Mouse (Mus musculus) urinary bladder, postnatal 4 days (tissue): ENCODE measurements at regions not wholly inside any gene's neighbourhood (a gene's known extent, or its start where the extent isn't known, plus 50 kb on each side); places are given as distances from the start of the nearest gene placed in this dataset.

Experiments
- DNase-seq, 2 experiments: peaks; one replicate each; pipeline ENCODE4 v3.0.0; 2021 to 2022; ENCODE audit warnings: low spot score in 2 of 2

DNA sequence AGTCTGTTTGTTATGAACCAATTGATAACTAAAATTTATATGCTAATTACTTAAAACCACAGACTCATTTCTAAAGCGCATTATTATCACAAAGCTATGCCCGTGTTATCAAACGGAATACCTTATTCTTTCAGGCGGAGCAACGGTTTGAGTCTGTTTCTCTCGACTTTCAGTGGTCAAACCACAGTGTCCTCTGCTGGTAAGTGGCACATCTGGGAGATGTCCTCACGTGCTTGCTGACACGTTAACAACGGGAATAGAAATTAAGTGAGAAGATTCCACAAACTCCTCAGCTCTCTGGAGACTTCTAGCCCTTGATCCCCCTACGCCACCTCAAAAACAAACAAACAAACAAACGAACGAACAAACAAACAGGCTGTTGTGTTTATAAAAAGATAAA is 58.9 kb upstream of the Syt13 start:
- no peak for DNase-seq

DNA sequence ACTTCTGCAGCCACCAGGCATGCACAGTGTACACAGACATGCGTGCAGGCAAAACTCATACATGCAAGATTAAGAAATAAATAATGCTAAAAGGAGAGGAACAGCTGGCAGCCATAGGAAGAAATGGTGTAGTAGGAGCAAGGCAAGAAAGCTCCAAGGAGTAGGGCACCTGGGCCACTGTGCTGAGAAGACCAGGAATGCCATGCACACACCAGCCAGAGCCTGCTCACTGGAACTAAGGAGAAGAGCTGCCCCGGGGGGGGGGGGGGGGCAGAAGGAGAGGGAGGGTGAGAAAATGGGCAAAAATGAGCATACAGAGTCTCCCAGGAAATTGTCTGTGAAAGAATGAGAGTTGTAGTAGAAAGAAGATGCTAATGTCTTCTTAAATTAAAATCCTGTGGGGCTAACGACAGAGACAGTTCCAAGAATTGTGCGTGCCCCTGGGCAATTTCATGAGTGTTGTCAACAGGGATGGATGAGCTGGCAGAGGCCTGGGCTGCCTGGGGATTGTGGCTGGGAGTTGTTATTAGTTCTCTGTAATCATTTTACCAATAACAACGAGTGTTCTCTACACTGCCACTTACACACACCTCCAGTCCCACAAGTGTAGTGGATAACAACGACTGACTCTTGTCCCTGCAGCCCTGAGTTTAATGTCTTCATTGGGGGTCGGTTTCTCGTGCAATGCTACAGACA is 54.2 kb upstream of the Syt13 start:
- DNase-seq: no peak
